Mouse (Mus musculus) gastrocnemius, postnatal 14 days (tissue): ENCODE measurements around the gene Nuak1. TPM values are rescaled to one million over a fixed set of nuclear protein-coding genes. Genes with fewer than 3 reads are reported as not detected.
"Not testable (repeated sequence)": the region's sequence is repeated elsewhere in the genome, so short reads cannot be mapped to it uniquely, and the experiment has no call there.

ENCODE experiments used
- DNase-seq: peaks from one replicate; pipeline ENCODE4 v3.0.0; 2021; ENCODE audit warnings: mixed read lengths
- intact Hi-C: fragments of 180-260 bp; cut with DNase I; formaldehyde crosslinking; loops from one replicate; pipeline ENCODE4 v1.15.1; 2025; ENCODE audit warnings: low total_unique reads
- long read RNA-seq, 2 experiments: library from polyadenylated mRNA; stranded (forward); transcript quantifications; one replicate each; pipeline ENCODE4 v2.0.0; 2021
- total RNA-seq, 2 experiments: library from RNA; stranded (reverse); gene quantifications; 2 replicates each; pipeline ENCODE4 v1.2.3; 2021

The Nuak1 gene
- total RNA-seq, result 10 to 100 TPM; 12.1 to 15.0 TPM
- long read RNA-seq, experiment 1, partial matches to known transcripts, result 0 of 5 reads
- long read RNA-seq, experiment 1, other reads (novel, unspliced or antisense), result 5 of 5 reads
- long read RNA-seq, experiment 2, partial matches to known transcripts, result 0 of 6 reads
- long read RNA-seq, experiment 2, other reads (novel, unspliced or antisense), result 6 of 6 reads

DNA sequence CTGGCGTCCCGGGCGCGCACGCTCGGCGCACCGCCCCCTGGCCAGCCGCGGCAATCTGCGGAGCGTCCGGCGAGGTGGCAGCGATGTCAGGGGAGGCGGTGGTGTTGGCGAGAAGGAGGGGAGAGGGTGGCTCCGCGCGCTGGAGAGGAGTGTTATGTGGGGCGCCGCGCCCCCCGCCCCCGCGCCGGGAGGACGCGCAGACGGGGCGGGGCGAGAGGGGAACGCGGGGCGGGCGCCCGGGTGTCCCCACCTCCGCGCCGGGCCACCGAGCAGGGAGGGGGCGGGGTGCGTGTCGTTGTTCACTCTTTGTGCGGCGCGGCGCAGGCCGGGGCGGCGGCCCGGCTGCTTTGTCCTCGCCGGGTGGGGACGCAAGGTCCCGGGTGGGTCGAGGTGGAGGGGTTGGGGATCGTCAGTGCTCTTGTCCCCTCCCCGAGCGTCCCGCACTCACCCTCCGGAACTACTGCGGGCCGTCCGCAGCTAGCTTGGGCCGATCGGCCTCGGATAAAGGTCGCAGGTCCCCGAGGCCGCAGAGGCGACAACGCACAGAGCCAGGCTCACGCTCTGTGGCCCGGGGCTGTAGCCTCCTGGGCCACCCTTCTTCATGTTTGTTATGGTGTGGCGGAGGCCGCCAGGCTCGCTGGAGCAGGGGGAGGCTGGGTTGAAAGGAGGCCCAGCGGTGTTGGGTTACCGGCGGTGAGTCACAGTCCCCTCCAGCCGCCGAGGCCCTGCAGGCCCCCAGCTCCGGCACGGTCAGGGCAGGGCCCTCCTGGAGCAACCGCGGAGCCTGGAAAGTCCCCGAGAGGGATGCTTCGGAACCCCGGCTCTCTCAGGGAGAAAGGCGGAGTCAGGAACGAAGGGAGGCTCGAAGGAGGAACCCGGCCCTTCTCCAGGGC, at the start of gene Nuak1:
TSS of gene Nuak1 (minus strand) at position 57 of the 893 bp plus-strand sequence.
- intact Hi-C loops, result no loop called here
- DNase-seq, result peak; percentile 93

DNA sequence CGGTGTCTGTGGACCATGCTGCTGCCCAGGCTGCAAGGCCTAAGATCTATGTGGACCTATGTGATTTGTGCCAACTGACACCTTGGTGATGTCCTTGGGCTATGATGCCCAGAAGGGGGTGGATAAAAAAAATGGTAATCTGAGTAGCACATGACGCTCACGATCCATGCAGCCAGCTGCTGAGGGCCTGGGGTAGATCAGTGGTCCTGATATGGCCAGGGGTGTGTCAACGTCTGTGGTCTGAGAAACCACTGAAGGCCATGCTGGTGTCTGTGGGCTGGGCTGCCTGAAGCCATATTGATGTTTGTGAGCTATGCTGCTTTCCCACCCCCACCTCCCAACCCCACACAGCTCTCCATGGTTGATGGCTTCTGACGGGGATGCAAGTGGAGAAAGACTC, 49.7 kb upstream of the Nuak1 start:
- DNase-seq, result no peak
- intact Hi-C loops, result no loop called here

DNA sequence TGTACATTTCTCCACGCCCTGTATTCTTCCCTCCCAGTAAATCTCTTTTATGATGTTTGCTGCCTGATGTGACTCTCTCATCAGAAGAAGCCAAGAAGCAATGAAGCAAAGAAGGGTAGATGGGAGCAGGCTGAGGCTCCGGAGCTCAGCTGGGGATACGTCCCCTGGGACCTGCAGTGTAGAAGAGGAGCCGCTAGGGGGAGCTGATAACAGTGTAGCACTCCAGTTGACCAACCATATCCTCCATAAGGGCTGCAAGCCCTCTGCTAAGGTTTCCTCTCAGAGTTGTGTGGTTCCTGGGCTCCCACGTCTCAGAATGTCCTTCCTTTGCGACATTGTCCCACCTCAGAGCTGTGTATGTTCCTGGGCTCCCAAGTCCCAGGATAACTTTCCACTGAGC, 47.9 kb upstream of the Nuak1 start:
- peak; percentile 52 for DNase-seq
- intact Hi-C loops, result no loop called here

DNA sequence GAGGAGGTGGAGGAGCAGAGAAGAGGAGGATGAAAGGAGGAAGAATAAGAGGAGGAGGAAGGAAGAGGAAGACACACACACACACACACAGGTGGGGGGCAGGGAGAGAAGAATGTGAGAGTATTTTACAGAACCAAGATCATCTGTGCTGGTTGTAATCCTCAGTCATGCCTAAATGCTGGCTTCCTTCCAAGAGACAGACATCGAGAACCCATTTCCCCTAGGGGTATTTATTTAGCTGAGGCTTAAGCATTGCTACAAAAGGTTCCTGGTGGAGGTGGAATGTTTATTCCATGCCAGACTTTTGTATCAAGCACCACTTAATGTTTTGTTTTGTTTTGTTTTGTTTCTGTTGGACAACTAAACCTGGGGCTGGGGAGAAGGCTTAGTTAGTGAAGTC, 44.3 kb upstream of the Nuak1 start:
- no peak for DNase-seq
- intact Hi-C loops, result no loop called here

DNA sequence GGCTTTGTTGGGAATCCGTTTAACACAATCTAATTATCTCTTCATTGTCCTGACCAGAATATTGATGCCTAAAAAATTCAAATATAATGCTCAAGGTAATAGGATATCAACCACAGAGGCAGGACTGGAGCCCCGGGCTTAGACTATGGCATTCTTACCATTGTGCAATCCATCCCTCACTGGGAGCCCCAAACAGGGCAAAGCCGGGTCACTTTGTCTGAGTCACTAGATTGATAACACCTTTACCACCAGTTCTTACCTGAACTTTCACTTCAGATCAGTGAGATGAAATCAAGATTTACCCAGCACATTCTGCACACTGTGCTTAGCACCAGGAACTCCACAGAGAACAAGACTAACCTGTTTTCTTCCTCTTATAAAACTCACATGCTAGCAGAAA, 43.2 kb upstream of the Nuak1 start:
- no peak for DNase-seq
- intact Hi-C loops, result no loop called here

DNA sequence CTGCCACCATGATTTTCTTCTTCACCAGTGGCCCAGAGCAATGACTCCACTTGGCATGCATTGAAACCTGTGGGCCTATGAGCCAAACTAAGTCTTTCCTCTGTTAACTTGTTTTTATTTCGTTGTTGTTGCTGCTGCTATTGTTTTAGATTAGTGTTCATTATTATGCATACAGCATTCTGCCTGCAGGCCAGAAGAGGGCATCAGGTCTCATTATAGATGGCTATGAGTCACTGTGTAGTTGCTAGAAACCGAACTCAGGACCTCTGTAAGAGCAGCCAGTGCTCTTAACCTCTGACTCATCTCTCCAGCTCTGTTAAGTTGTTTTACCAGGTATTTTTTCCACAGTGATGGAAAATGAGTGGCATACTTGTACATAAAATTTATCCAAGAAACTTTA, 42.7 kb upstream of the Nuak1 start:
- intact Hi-C loops, result no loop called here
- DNase-seq, result no peak

DNA sequence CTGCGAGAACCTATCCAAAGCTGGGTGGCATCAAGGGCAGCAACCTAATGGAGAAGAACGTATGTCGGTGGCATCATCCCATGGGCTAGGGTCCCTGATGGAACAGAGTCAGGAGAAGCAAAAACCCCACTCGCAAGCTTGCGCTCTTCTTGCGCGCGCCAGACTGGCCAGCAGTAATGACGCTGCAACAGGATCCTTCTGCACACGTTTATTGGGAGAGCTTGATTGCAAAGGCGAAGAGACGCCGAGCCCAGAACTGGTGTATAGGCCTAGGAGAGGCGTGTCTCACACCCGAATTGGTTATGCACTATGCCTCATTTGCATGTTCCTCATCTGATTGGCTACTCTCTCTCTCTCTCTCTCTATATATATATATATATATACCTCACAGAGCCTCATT, 42.0 kb upstream of the Nuak1 start:
- DNase-seq, intact Hi-C loops: not testable (repeated sequence)

DNA sequence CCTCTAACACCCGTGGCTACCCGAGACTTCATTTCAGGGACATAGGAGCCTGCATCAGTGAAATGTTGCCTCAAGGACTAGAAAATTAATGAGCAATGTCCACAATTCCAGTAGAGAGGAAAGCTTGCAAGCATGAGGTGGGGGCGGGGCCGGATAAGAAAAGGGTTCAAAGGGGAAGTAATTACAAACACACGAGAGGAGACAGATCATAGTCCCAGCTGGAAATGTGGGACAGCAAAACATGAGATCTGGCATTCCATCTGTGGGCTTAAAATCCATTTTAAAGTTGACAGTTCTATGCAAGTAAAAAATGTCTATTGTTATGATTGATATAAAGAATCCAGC, 40.9 kb upstream of the Nuak1 start:
- no peak for DNase-seq
- intact Hi-C loops, result no loop called here

DNA sequence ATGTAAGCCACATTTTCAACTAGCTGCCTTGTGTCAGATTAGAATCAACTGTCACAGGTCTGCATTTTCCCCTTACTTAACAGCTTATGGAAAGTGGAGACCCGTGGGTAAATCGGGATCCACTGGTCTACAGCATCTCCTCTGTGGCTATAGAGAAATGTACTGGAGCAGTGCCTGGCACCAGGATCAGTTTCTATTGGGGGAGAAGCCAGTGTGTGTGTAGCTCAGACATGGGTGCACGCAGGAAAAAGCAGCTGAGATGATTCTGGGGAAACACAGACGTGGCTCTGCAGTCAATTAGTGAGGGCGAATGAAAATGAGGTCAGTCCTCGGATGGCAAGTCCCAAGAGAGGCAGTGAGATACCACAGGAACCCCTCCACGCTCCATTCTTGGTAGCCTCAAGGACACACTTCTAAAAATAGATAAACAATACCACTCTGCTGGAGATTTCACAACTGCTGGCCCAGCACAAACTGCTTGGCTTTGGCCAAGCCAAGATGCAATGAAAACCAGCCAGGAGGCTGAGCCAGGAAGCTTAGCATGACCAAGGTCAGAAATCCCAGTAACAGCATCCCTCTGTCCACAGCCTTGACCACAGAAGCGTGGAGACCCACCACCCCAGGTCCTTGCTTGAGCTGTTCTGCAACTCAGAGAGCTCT, 40.4 kb upstream of the Nuak1 start:
- DNase-seq, result peak; percentile 59
- intact Hi-C loops, result no loop called here

DNA sequence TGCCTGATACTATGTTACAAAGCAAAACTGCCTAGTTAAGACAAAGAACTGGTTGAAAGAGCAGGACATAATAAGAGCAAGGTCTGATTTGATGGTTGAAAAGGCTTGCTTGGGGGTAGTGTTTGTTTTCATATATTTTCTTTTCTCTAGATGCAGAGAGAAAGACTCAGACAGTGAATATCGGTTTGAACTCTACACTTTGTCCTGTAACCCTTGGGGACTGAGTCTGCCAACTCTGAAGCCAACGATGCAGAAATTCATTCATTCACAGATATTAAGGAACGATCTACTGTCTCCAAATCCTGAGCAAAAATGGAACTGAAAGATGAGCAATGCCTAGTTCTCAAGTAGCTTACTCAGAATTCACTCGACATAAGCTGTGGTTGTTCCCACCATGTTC, 39.7 kb upstream of the Nuak1 start:
- intact Hi-C loops, result no loop called here
- no peak for DNase-seq

DNA sequence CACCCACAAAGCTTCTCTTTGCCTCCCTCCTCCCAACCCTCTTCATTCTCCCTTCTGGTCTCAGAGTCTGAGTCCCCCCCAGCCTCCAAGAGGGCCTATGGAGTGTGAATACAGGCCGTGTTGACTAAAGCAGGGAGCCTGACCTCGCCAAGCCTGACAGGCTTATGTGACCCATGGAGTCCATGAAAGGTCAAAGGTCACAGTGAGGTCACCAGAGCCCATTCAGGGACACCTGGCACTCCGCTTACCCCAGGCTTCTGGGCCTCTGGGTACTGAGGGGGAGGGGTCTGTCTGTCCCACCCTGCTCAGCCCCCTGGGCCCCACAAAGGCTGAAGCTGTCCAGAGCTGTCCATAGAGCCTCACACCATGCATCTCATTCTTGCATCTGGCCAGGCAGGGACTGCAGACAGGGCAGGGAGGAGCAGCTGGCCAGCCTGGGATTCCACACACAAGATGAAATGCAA, 37.2 kb upstream of the Nuak1 start:
- no peak for DNase-seq
- intact Hi-C loops, result no loop called here

DNA sequence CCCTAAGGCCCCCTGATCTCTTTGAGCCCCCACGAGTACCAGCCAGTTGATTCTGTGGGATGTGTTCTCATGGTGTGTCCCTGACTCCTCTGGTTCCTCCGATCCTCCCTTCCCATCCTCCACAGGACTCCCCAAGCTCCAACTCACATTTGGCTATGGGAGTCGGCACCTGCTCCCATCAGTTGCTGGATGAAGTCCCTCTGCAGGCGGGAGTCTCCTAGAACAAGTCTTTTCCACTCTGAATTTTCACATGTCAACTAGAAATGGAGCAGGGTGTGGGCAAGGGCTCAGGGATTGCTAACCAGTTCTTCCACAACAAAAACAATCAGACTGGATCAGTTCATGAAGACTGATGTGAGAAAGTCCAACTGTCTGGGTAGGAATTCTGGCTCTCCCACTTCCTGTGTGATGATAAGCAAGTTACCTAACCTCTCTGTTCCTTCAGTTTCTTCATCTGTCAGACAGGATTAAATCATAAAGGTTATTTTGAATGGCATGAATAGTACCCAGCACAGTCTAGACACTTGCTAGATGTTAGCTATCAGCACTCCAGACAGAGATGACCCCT, 36.7 kb upstream of the Nuak1 start:
- intact Hi-C loops, result no loop called here

DNA sequence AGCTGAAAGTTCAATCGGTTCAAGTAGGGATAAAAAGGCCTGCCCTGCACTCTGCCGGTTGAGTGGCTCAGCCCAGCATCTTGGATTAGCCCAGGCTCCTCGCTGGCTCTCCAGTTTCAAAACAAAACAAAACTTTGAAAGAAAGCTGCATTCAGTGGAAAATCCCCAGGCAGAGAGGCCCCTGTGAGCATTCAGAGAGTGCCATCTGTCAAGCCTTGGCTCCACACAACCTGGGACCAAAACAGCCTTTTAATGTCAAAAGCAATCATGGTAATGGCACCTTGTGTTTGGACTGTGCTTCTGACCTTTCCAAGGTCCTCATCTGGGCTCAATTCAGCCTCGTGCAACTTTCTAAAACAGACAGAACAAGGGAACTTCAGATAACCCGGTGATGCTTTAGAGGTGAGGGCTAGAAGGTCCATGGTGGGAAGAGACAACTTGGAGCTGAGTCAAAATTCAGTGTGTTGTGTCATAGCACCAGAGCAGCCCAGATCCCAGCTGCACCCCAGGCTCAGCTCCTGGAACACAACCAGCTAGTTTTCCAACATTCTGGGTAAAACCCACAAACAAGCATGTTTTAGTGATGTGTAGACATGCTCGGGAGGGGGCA, 27.3 kb upstream of the Nuak1 start:
- DNase-seq, result no peak
- intact Hi-C loops, result no loop called here

More for the DNA sequence above, 36.7 kb upstream of the Nuak1 start:
- DNase-seq, result peak; percentile 20

DNA sequence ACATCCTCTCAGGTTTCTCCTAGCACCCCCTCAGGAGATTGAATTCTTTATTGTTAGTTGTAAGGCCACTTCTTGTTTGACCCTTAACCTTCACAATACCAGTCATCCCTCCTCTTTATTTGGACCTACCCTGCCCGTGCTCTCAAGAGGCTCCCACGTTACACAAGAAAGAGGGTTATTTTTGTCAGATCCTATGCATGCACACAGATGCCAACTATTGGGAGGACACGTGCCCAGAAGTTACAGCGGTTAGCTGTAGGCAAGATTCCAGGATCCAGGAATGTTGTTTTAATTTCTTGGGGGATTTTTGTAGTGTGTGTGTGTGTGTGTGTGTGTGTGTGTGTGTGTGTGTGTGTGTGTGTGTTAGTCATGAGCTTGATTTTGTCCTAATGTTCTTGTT, 25.1 kb upstream of the Nuak1 start:
- intact Hi-C loops, result no loop called here
- DNase-seq, result no peak

DNA sequence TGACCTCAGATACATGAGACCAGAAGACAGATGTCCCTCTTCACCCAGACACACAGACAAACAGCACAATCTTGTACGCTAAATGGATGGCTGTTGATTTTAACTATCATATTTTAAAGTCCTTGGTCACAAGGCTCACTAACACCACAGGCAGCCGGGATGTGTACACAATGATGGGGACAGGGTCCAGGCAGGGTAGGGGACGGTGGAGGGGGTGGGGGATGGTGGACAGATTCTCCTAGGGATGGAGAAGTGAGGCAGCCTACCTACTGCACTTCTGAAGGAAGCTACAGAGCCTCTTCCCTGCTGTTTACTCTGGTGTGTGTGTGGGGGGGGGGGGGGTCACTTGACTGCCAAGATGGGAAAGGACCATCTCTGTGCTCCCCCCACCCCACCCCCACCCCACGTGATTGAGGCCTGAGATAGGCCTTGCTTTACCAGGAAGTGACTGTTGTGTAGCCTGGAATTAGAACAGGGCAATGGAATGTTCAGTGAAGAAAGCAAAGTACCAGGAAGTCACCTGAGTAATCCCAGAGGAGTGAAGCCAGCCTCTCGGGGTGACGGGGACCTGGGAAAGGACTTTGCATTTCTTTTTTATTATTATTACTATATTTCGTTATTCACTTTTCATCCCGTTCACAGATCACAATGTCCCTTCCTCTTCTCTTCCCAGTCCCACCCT, 20.2 kb upstream of the Nuak1 start:
- DNase-seq, result no peak

DNA sequence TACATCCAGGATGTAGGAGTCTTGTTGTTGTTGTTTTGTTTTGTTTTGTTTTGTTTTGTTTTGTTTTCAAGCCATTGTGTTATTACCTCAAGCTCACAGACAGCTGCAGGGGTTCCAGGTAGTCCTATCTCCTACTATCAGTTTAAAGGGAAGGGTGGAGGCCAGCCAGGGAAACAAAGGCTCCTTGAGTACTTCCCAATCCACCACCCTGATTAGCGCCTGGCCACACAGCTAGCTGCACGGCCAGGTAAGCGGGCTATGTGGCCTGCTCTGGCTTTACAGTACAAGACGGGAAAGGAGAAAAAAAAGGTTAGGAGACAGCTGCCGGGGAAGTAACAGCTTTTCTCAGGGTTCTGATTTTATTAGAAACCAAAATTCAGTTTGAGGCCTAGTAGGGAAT, 17.7 kb upstream of the Nuak1 start:
- DNase-seq, result no peak
- intact Hi-C loops, result no loop called here

More for the DNA sequence above, 20.2 kb upstream of the Nuak1 start:
- intact Hi-C loops, result no loop called here

DNA sequence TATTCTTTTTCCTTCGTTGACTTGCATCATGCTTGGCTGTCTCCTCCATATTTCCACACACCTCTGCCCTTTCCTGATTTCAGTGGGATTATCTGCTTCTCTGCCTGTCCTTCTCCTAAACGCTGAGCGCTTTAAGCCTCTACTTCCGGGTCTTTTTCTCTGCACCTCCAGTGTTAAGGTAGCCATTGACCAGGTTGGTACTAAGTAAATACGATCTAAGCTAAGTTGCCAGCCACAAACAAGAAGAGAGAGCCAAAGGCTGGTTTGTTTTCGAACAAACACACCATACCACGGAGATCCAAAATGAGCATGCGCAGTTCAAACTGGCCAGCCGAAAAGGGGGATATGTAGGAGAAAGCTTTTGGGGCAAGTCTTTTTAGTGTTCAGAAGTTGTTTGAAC, 17.1 kb upstream of the Nuak1 start:
- DNase-seq, result no peak
- intact Hi-C loops, result no loop called here

DNA sequence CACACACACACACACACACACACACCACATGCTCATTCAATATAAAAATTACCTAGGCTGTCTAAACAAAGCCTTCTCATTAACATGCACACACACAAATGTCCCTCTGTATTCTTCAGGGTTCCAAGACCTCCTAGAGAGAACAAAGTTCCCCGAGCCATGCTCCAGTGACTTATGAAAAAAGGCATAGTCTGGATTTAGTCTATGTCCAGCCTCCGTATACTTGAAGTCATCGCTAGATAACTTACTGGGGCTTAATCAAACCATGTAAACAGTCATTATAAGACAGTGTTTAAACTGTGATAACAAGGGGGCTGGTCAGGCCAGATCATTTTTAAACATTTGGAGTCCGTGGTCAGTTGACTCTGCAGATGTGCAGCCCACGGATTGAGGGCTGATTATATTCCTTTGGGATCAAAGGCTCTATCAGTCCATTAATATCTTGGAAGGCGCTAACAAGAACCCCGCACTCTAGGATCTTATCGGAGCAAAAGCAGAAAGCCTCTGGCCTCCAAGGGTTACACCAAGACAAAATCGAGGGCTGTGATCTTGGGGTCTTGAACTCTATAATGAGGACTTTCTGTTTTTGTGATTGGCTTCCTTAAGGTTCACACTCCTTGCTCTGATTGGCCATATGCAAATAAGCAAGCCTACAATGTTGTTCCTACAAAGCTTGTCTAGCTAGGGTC, 16.4 kb upstream of the Nuak1 start:
- no peak for DNase-seq
- intact Hi-C loops, result no loop called here

DNA sequence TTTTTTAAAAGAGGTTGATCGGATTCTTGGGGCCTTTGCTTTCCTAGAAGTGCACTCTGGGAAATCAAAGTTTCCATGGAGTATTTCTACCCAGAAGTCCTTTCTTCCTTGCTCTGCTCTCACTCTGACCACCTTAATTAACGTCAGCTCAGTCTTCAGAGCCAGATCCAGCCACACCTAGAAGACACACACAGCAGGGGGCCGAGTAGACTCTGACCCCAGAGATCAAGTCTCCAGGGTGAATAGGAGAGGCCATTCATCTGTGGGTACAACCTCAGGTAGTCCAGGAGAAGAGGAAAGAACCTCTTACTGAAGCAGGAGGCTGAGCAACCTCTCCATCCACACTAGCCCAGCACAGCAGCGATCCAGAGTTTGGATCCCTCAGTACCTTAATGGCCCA, 11.5 kb upstream of the Nuak1 start:
- DNase-seq, result no peak
- intact Hi-C loops, result loop anchor here (5.0 kb wide), 1 partner anchor 635 kb away; no protein-coding TSS in a partner anchor
